Mouse (Mus musculus) megakaryocyte, embryonic 14.5 days (primary cell): Measurements from ENCODE around the gene S100a4.

Source experiments
- FLI1 ChIP-seq: IDR thresholded peaks from 2 replicates; pipeline ENCODE4 v1.6.1; 2012; ENCODE audit warnings: low read length, inconsistent platforms, mixed read lengths
- GATA1 ChIP-seq: IDR thresholded peaks from 3 replicates; pipeline ENCODE4 v1.6.1; 2012; ENCODE audit warnings: mixed read lengths, low read length, inconsistent platforms, borderline replicate concordance

DNA sequence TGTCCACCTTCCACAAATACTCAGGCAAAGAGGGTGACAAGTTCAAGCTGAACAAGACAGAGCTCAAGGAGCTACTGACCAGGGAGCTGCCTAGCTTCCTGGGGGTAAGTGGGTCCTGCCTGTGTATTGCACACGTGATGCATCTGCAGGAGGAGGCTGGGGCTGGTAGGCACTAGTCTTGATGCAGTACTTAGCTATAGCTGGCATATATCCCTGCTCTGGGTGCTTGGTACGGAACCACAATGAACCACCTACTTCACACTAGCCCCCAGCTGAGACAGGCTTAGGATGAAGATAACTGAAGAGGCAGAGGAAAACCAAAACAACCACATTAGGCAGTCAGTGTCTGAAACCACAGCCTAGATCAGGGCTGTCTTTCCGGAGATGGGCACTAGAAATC is 1.5 kb downstream of the S100a4 start:
- TF ChIP-seq GATA1 (no peak), FLI1 (no peak)
